Mouse (Mus musculus): ENCODE data around the gene Mgat5.

DNA sequence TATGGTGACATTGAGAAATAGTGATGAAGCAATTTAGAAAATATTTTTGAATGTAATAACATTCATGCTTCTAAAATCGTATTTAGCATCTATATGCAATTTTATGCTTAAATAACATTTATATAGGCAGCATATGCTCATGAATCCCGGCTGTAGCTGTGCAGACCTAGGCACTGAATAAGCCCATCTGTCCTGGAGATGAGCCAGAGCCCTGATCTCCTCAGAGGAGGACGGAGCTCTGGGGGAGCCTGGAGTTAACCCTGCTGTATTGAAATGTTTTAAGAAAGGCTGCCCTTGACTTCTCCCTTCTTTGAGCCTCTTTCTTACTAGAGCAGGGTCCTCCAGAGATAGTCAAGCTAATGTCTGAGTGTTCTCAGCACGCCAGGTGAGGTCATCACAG is 217.8 kb downstream of the Mgat5 start:
- TF ChIP-seq CTCF (IDR thresholded peaks at IDR 0.05; ENCODE audit: low read depth, low read length): no peak
- no peak for TF ChIP-seq POLR2A (IDR thresholded peaks at IDR 0.05; ENCODE audit: extremely low read depth, insufficient read depth, low read length)

All from liver, adult 2 months (tissue).